8 mouse cellular contexts compared by ENCODE assay signal in the genomic region with DNA sequence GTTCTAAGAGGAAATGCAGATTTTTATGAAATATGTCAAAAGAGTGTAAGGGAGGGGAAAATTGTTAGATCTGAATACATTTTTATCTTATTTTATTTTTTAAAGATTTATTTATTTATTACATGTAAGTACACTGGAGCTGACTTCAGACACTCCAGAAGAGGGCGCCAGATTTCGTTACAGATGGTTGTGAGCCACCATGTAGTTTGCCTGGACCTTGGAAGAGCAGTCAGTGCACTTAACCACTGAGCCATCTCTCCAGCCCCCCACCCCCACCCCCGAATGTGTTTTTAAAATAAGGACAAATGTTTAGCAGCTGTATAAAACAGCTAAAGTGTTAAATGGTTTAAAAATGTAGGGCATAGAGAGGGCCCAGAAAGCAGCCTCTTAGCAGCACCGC. TPM values are rescaled to one million over a fixed set of nuclear protein-coding genes. Genes with fewer than 3 reads are reported as not detected.
DNase-seq lines count a peak whose midpoint lies in the region.

No protein-coding gene starts in this region.

- peak; percentile 61 to 86 for DNase-seq in adrenal gland, adult (ENCODE audit: inconsistent age in 2 of 2, low spot score in 1 of 2)
- no peak for DNase-seq in adrenal gland, postnatal 4 days (ENCODE audit: low spot score in 2 of 2)
- peak; percentile 36 for DNase-seq in ovary, postnatal 36 days (ENCODE audit: low spot score)
- DNase-seq in ovary, adult 18-20 months (ENCODE audit: low spot score) = no peak
- peak; percentile 73 to 74 for DNase-seq in cerebellum, postnatal 10 days
- DNase-seq in induced T-regulatory cell, adult 2 months (ENCODE audit: low read depth) = peak; percentile 72
- DNase-seq in lung, adult 18-20 months = peak; percentile 68 to 70
- peak; percentile 71 for DNase-seq in thymus, postnatal 14 days

RNA-seq across cellular contexts. Expression of a gene that starts 15.6 kb away (rescaled TPM):
- 10 to 100 TPM; 24.5 to 28.0 TPM for total RNA-seq in adrenal gland, postnatal 4 days (2021)

RNA-seq across cellular contexts. Expression of a gene that starts 41.5 kb away (rescaled TPM):
- total RNA-seq in adrenal gland, postnatal 4 days (2021) = 10 to 100 TPM; 28.5 to 29.6 TPM

RNA-seq across cellular contexts. Expression of a gene that starts 55.5 kb away (rescaled TPM):
- 10 to 100 TPM; 44.0 to 45.6 TPM for total RNA-seq in adrenal gland, postnatal 4 days (2021)

RNA-seq across cellular contexts. Expression of a gene that starts 55.6 kb away (rescaled TPM):
- 1 to 10 TPM; 2.1 to 2.2 TPM for total RNA-seq in adrenal gland, postnatal 4 days (2021)

Comparison
In these comparisons a context has a peak if more than half of its experiments do, and no peak if none do; other contexts are left out.
1. DNase-seq: peak in adrenal gland, adult (2 of 2), ovary, postnatal 36 days (single experiment), cerebellum, postnatal 10 days (2 of 2), induced T-regulatory cell, adult 2 months (single experiment), lung, adult 18-20 months (2 of 2) and thymus, postnatal 14 days (single experiment); none in adrenal gland, postnatal 4 days (0 of 2) and ovary, adult 18-20 months (single experiment).